Mouse (Mus musculus) neural tube, embryonic 11.5 days (tissue): ENCODE measurements at regions not wholly inside any gene's neighbourhood (a gene's known extent, or its start where the extent isn't known, plus 50 kb on each side); places are given as distances from the start of the nearest gene placed in this dataset.
"Not testable (repeated sequence)": the region's sequence is repeated elsewhere in the genome, so short reads cannot be mapped to it uniquely, and the experiment has no call there.

Source experiments
- ATAC-seq: fragments of 200-750 bp; cut with Nextera tagmentation; 2 replicates; pipeline ENCODE4 v1.8.0; 2017; ENCODE audit warnings: moderate number of reproducible peaks, mild to moderate bottlenecking, moderate TSS enrichment, moderate library complexity; ENCODE audit not compliant: insufficient read depth, low FRiP score, low TSS enrichment
- DNase-seq: peaks from one replicate; pipeline ENCODE4 v3.0.0-alpha.2; 2015; ENCODE audit warnings: low spot score
- H3K27ac ChIP-seq: fragments of 300-500 bp; sonication (generic); 2 replicates; pipeline ENCODE4 v1.5.1; 2014; ENCODE audit warnings: low read depth, mild to moderate bottlenecking, low read length
- H3K27me3 ChIP-seq: fragments of 300-500 bp; sonication (generic); 2 replicates; pipeline ENCODE4 v1.6.1; 2014; ENCODE audit warnings: mild to moderate bottlenecking, low read length, mixed read lengths; ENCODE audit not compliant: control insufficient read depth, insufficient read depth
- H3K36me3 ChIP-seq: fragments of 300-500 bp; sonication (generic); 2 replicates; pipeline ENCODE4 v1.6.1; 2014; ENCODE audit warnings: mild to moderate bottlenecking, low read length, moderate library complexity, mixed read lengths; ENCODE audit not compliant: control insufficient read depth, insufficient read depth
- H3K4me1 ChIP-seq: fragments of 300-500 bp; sonication (generic); 2 replicates; pipeline ENCODE4 v1.6.1; 2014; ENCODE audit warnings: low read length, mixed read lengths; ENCODE audit not compliant: control insufficient read depth, insufficient read depth
- H3K4me2 ChIP-seq: fragments of 300-500 bp; sonication (generic); 2 replicates; pipeline ENCODE4 v1.6.1; 2014; ENCODE audit warnings: low read depth, mild to moderate bottlenecking, moderate library complexity
- H3K4me3 ChIP-seq: fragments of 300-500 bp; sonication (generic); 2 replicates; pipeline ENCODE4 v1.5.1; 2014; ENCODE audit warnings: low read depth, low read length
- H3K9ac ChIP-seq: fragments of 300-500 bp; sonication (generic); 2 replicates; pipeline ENCODE4 v1.6.1; 2014; ENCODE audit warnings: mild to moderate bottlenecking, low read length
- H3K9me3 ChIP-seq: fragments of 300-500 bp; sonication (generic); 2 replicates; pipeline ENCODE4 v1.6.1; 2016; ENCODE audit warnings: low read length; ENCODE audit not compliant: control insufficient read depth
- WGBS: fragments of 180-500 bp; shearing (Covaris S2); extraction: QIAGEN DNeasy Blood & Tissue Kit; methylation state at CpG from one replicate; pipeline ENCODE4 v1.1.7; 2014; 5-methylcytosine and 5-hydroxymethylcytosine counted together

- H3K4me1 ChIP-seq = no peaks in the 10 kb centered on the region
- no peak for DNase-seq
- H3K27me3 ChIP-seq = no peaks in the 10 kb centered on the region
- 83% methylated on average over 3 of the region's 3 CpGs for WGBS
- H3K4me2 ChIP-seq = no peak overlapping the region
- H3K36me3 ChIP-seq = no peaks in the 10 kb centered on the region
- H3K9me3 ChIP-seq = no peaks in the 10 kb centered on the region
- H3K4me3 ChIP-seq = no peak overlapping the region
- no peak overlapping the region for H3K27ac ChIP-seq
- ATAC-seq = no peak
- H3K9ac ChIP-seq = no peak overlapping the region
These were observed 147.9 kb upstream of the Krtap11-1 start for GRCm38 (mm10) chr16:89718921-89719320.

DNA sequence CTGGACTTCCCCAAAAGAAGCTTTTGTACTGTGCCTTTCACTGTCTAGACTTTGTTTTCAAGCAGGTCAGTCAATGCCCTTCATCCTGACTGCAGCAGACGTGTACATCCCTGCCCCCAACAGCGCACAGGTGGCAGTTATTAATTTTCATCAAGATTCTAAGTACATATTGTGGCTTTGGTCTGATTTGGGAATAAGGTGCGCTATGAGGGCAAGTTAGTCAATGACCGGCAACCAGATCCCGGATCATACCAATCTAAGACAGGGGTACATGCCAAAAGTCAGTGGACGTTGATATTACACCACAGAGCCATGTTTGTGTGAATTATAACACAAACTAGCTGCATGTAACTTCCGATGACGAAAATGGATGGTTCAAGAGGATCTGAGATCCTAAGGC lies 144.7 kb upstream of the Krtap11-1 start:
- not testable (repeated sequence) for H3K4me2 ChIP-seq, H3K4me1 ChIP-seq, H3K27ac ChIP-seq, H3K36me3 ChIP-seq, DNase-seq, H3K9me3 ChIP-seq, ATAC-seq, H3K4me3 ChIP-seq, H3K27me3 ChIP-seq, H3K9ac ChIP-seq
- WGBS = 89% methylated on average over 8 of the region's 8 CpGs

DNA sequence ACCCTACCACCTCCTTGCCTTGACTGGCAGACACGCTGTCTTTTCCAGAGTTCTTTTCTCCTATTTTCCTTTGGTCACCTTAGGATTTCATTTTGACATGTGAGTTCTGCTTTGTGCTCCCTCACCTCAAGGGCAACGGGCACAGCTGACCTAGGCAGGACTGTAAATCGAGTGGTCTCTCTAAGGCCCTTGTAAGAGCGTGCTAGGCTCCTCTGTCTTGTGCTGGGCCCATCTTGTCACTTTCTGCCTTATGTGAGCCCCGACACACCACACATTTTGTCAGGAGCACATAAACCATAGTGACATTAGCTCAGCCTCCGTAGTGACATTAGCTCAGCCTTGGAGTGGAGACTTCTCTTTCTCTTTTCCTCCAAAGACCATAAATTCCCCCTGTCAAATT lies 133.3 kb upstream of the Krtap11-1 start:
- Histone ChIP-seq H3K9ac (no peak overlapping the region), H3K4me2 (no peak overlapping the region), H3K27me3 (no peaks in the 10 kb centered on the region), H3K4me3 (no peak overlapping the region), H3K4me1 (peaks cover 2% of the 10 kb centered on the region; the same call in 1 of the 2 replicates), H3K27ac (no peak overlapping the region), H3K36me3 (no peaks in the 10 kb centered on the region), H3K9me3 (no peaks in the 10 kb centered on the region)
- ATAC-seq = no peak
- no peak for DNase-seq
- 61% methylated on average over 6 of the region's 6 CpGs for WGBS

- ATAC-seq (no peak), DNase-seq (no peak)
- no peak overlapping the region for H3K4me3 ChIP-seq
- H3K9me3 ChIP-seq = no peaks in the 10 kb centered on the region
- peaks cover 2% of the 10 kb centered on the region; the same call in 1 of the 2 replicates for H3K4me1 ChIP-seq
- no peaks in the 10 kb centered on the region for H3K36me3 ChIP-seq
- no peak overlapping the region for H3K9ac ChIP-seq
- no peaks in the 10 kb centered on the region for H3K27me3 ChIP-seq
- no peak overlapping the region for H3K4me2 ChIP-seq
- H3K27ac ChIP-seq = no peak overlapping the region
- 80% methylated on average over 10 of the region's 10 CpGs for WGBS
These were observed 132.2 kb upstream of the Krtap11-1 start for GRCm38 (mm10) chr16:89703158-89703557.

GRCm38 (mm10) chr16:89702406-89702805 lies 131.4 kb upstream of the Krtap11-1 start:
- Histone ChIP-seq H3K36me3 (no peaks in the 10 kb centered on the region), H3K27me3 (no peaks in the 10 kb centered on the region), H3K27ac (no peak overlapping the region), H3K4me1 (peaks cover 2% of the 10 kb centered on the region; the same call in 1 of the 2 replicates), H3K9me3 (no peaks in the 10 kb centered on the region), H3K9ac (no peak overlapping the region), H3K4me3 (no peak overlapping the region), H3K4me2 (no peak overlapping the region)
- WGBS = 97% methylated on average over 2 of the region's 2 CpGs
- ATAC-seq = no peak
- DNase-seq = no peak

- Histone ChIP-seq H3K4me1 (peaks cover 2% of the 10 kb centered on the region; the same call in 1 of the 2 replicates), H3K4me2 (no peak overlapping the region), H3K27ac (no peak overlapping the region), H3K4me3 (no peak overlapping the region), H3K27me3 (no peaks in the 10 kb centered on the region), H3K9ac (no peak overlapping the region), H3K36me3 (no peaks in the 10 kb centered on the region), H3K9me3 (no peaks in the 10 kb centered on the region)
- 90% methylated on average over 8 of the region's 8 CpGs for WGBS
- ATAC-seq (no peak), DNase-seq (no peak)
These were observed 130.8 kb upstream of the Krtap11-1 start for GRCm38 (mm10) chr16:89701741-89702140.

- Histone ChIP-seq H3K4me3 (no peak overlapping the region), H3K4me2 (no peak overlapping the region), H3K9ac (no peak overlapping the region), H3K27ac (no peak overlapping the region), H3K9me3 (no peaks in the 10 kb centered on the region), H3K36me3 (no peaks in the 10 kb centered on the region), H3K4me1 (peaks cover 2% of the 10 kb centered on the region; the same call in 1 of the 2 replicates), H3K27me3 (no peaks in the 10 kb centered on the region)
- peak; percentile 42; the same call in 1 of the 2 replicates for ATAC-seq
- peak; percentile 45 for DNase-seq
- 5% methylated on average over 2 of the region's 2 CpGs for WGBS
These were observed 128.7 kb upstream of the Krtap11-1 start for GRCm38 (mm10) chr16:89699710-89700109.

DNA sequence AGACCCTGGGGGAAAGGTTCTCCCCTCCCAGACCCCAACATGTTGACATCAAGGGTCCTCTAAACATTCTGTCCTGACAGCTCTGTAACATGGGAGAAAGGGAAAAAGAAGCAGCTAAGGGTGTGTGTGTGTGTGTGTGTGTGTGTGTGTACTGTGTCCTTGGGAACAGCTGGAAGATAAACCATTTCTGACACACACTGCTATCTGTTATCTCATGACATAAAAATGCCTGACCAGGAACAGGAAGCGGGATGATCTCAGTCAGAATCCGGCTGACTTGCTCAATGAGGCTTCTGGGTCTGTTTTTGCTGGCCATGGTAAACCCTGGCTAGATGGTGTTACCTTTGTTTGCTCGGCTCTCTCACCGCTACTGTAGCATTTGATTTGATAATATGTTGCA lies 124.8 kb upstream of the Krtap11-1 start:
- H3K4me1 ChIP-seq = peaks cover 2% of the 10 kb centered on the region; the same call in 1 of the 2 replicates
- no peak overlapping the region for H3K4me3 ChIP-seq
- no peaks in the 10 kb centered on the region for H3K27me3 ChIP-seq
- no peak for DNase-seq
- H3K4me2 ChIP-seq = no peak overlapping the region
- WGBS = 79% methylated on average over 4 of the region's 4 CpGs
- H3K27ac ChIP-seq = no peak overlapping the region
- H3K9me3 ChIP-seq = no peaks in the 10 kb centered on the region
- no peaks in the 10 kb centered on the region for H3K36me3 ChIP-seq
- no peak overlapping the region for H3K9ac ChIP-seq
- no peak for ATAC-seq

GRCm38 (mm10) chr16:89695406-89695805 lies 124.4 kb upstream of the Krtap11-1 start:
- WGBS = 78% methylated on average over 7 of the region's 7 CpGs

More at GRCm38 (mm10) chr16:89695406-89695805, 124.4 kb upstream of the Krtap11-1 start:
- Histone ChIP-seq H3K4me1 (peaks cover 2% of the 10 kb centered on the region; the same call in 1 of the 2 replicates), H3K36me3 (no peaks in the 10 kb centered on the region), H3K27me3 (no peaks in the 10 kb centered on the region), H3K9me3 (no peaks in the 10 kb centered on the region), H3K9ac (no peak overlapping the region), H3K4me2 (no peak overlapping the region), H3K27ac (no peak overlapping the region), H3K4me3 (no peak overlapping the region)
- DNase-seq (no peak), ATAC-seq (no peak)
